Mouse (Mus musculus) 3134 (cell line): ENCODE measurements at regions not wholly inside any gene's neighbourhood (a gene's known extent, or its start where the extent isn't known, plus 50 kb on each side); places are given as distances from the start of the nearest gene placed in this dataset.

Source experiments
- DNase-seq: peaks from one replicate; pipeline ENCODE4 v3.0.0-alpha.2; 2011; ENCODE audit warnings: low spot score; ENCODE audit not compliant: insufficient read length; ENCODE audit errors: extremely low read depth

- no peak for DNase-seq
These were observed 515.8 kb downstream of the Tshz3 start for GRCm38 (mm10) chr7:37213751-37214181.

DNA sequence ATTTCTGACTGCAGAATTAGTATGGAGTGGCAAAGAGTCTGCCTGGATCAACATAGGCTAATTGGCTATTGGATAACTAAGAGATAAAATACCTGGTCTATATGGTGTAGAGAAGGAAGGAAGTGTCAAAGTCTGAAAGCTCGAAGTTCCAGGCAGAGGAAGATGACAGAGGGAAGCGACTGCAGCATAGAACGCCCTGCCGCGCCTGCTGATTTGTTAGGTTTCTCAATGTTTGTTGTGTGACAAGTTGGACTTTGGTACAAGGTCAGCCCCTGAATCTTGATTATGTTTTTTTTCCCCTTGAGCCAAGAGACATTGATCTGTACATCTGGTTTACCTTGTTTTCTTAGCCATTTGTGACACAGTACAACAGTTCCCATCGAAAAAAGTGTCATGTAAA lies 517.6 kb downstream of the Tshz3 start:
- no peak for DNase-seq

GRCm38 (mm10) chr7:37220476-37220875 lies 522.6 kb downstream of the Tshz3 start:
- DNase-seq = no peak

DNA sequence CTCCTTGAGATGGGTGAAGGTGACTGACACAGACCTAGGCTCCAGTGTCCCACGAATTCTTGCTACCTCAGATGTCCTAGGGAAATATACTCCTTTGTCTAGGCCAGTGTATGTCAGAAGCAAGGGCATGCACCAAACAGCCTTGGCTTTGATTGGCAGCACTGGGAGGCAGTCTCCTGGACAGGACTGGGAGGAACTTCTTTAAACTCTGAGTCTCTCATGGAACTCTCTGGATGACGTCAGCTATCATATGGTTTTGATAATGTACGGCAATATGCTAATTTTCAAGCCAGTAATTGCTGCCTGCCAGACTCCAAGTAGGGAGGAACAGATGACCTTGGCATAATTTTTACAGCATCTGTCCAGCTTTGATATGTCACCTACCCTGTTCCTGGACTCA lies 528.5 kb downstream of the Tshz3 start:
- no peak for DNase-seq

DNA sequence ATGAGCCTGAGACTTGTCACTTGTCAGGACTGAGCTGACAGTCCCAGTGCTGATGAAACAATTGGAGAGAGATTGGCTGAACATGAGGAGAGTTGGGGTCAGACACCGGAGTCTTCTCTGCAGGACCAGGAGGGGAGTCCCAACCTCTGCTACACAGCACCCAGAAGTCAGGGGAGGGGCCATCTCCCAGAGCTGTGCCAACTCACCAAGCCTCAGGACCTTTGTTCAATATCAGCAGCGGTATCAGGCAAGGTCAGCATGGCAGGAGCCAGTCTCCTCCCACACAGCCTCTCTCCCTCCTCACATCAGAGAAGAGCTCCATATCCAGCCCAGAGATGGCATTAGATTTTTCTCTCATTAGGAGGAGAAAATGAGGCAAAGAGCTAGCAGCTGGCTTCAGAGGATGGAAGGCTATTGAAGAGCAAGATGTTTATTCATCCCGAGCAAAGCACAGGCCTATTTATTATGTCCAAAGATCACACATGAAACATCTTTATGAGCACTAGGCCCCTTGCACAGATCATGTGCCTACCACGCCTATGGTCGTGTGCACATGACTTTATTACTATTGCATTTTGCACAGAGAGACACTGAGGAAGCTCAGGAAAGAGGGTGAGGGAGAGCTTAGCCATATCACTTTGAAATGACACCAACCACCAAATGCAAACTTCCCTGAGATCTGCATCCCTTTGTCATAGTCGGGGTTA lies 532.9 kb downstream of the Tshz3 start:
- DNase-seq = no peak

- no peak for DNase-seq
These were observed 532.6 kb downstream of the Zfp536 start for GRCm38 (mm10) chr7:37240832-37241231.

DNA sequence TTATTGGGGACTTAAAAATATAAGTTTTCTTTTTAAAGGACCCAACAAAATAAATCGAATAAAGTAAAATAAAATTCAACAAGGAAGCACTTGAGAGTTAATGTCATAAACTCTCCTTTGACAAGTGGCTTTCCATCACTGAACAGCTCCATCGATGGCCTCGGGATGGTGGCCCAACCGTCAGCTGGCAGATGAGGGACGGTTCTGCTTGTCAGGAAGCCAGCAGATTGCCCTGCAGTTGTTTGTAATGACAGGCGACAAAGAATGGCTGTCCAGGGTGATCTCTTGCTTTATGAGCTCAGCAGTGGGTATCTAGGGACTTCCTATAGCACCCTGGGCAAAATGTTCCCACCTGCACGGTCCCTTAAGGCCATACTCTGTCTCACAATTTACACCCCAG lies 531.7 kb downstream of the Zfp536 start:
- no peak for DNase-seq

- DNase-seq = no peak
These were observed 531.0 kb downstream of the Zfp536 start for GRCm38 (mm10) chr7:37242476-37242875.

DNA sequence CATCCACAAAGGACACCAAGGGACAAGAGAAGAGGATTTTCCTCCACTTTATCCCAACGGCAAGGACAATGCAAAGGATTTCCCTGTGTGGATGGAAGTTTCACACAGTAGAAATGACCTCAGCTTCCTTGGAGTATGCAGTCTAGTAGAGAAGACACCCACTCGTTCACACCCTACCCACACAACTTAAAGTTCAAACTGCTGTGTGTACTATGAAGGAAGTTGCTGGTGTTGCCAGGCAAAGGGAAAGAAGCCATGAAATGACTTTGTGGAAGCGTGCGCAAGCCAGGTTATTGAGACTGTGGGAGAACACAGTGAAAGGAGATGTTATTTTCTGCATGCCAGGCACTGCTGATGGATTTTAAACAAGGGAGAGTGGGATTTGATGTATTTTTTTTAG lies 527.3 kb downstream of the Zfp536 start:
- DNase-seq = no peak

- no peak for DNase-seq
These were observed 519.0 kb downstream of the Zfp536 start for GRCm38 (mm10) chr7:37254431-37254830.

DNA sequence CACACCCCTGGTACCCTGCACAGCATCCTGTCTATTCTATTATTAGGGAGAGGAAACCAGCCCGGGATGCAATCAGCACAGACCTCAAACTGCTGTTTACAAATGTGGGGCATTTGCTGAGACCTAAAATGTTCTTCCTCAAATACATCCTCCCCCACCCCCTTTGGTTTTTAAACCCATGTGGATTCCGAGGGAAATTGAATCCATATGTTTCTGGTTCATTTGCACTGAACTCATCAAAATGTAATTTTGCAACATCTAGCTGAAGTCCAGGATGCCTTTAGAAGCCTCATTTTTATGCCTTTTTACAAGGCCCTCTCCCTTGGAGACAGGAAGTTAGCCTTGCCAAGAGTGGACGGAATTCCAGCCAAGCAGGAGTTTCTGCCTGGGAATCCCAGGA lies 517.6 kb downstream of the Zfp536 start:
- no peak for DNase-seq

DNA sequence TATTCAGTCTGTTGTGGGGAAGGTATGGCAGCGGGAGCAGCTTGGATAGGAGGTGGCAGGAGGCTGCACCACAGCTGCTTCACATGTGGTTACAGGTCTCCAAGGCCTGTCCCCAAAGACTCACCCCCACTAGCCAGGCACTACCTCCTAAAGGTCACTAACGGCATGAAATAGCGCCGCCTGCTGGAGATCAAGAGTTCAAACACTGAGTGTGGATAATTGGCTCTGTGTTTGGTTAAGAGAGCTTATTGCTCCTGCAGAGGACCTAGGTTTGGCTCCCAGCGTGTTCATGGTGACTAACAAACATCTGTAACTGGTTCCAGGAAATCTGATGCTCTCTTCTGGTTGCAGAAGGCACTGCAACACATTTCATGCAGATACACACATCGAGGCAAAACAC lies 514.1 kb downstream of the Zfp536 start:
- DNase-seq = no peak

DNA sequence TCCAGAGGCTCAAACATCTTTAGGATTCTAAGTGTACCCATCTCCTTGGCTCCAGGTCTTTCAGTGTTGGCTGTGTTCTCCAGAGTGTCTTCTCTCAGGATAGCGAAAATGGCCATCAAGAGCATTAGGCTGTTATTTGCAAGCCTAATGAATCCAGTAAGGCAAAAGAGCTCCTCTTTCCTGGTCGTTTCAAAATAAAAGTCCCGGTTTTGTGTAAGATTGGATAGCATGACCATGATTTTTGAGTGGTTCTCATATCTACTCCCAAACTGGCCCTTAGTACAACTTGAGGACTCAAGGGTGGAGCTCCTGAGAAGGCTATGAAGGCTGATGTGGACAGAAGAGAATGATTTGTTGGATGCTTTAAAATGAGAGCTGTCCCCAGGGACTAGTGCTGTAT lies 510.6 kb downstream of the Zfp536 start:
- no peak for DNase-seq

DNA sequence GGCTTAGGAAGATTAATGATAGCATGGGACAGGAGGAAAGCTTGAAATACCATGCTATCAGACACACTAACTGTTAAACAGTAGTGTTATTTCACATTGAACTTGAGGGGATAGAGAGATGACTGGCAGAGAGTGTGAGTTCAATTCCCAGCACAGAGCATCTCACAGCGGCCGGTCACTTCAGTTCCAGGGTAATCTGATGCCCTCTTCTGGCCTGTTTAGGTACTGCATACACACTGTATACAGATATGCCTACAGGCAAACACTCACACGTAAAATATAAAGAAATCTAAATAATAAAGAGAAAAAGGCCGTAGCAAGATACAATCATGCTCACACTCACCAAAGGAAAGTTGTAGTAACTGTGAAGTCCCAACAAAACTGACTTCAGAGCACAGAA lies 506.0 kb downstream of the Zfp536 start:
- no peak for DNase-seq

DNA sequence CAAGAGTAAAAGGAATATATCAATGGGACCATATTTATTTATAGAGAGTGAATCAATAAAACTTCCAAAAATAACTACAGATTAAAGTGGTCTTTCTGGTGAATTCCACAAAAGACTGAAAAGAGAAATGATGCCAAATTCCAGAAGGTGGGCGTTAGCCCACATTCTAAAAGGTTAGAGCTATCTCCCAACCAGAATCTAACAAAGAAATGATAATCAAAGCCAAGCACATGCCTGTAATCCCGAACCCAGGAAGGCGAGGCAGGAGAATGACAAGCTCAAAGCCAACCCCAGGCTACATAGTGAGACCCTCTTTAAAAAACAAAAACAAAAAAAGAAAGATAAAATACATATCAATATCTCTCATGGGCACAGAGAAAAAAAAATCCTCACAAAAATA lies 502.6 kb downstream of the Zfp536 start:
- no peak for DNase-seq

DNA sequence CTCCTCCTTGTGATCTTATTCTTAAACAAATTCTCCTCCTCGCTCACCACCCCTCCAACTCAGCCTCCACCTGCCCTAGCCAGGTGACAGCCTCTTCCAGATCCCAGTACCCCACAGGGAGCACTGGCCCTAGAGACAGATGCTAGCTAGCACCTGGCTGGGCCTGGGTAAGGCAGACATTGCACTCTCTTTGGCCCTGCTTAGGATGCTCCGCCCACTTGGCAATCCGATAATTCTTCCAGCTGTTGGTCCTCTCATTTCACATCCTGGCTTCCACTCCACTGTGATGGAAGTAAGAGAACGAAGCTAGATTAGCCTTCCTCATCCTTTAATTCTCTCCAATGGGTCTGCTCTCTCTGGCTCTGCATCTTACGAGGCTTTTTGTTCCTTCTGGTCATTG lies 483.4 kb downstream of the Zfp536 start:
- no peak for DNase-seq

DNA sequence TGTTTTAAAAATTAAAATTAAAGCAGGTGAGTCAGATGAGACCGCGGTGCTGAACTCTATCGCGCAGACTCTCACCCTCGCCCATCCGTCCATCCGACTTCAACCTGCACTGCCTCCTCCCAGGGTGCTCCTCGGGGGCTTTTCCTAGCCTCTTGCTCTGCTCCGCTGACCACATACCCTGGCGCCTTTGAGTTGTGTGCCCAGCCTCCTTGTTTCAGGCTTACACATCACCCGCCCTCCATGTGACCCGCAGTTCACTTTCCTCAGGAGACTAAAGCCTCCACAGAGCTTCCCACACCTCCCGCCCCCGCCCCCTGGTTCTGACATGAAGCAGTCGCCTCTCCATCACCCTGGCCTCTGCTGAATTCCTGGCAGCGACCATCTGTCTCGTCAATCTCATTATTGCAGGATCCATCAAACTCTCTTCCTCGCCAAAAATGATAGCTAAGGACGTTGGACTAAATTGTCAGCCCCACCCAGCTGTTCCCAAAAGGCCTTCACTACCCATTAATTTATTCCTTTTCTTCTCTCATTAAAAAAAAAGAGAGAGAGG lies 482.9 kb downstream of the Zfp536 start:
- no peak for DNase-seq

DNA sequence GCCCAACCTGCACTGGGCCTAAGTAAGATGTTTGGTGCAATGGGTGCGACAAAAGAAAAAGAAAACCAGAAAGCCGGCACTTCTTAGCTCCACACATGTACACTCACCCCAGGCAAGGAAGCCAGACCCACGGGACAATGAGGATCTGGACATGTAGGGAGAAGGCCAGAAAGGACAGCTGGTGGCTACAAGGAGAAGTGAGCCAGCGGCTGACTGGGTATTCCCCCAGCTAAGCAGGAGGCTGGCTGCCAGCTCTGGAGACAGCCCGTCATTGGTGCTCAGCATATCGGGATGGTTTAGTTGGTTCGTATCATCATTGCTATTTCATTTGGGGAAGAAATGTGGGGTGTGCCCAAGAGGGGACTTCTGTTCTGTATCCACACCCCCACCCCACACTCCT lies 481.7 kb downstream of the Zfp536 start:
- no peak for DNase-seq

DNA sequence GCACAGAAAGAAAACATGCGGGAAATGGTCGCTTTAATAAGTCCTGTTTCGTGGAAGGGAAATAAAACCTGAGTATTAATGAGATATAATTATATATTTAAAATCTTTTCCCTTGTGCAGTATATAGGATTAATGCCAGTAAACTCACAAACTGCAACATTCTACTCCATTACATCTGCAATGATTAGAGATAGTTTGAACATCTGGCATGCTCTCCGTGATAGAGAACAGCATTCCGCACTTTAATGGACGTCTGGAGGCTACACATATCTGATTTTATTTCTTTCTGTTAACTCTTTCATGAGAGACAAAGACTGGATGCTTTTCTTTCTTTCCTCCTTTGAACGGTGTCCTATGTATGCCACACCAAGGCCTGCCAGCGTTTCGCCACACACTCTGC lies 480.9 kb downstream of the Zfp536 start:
- DNase-seq = no peak

DNA sequence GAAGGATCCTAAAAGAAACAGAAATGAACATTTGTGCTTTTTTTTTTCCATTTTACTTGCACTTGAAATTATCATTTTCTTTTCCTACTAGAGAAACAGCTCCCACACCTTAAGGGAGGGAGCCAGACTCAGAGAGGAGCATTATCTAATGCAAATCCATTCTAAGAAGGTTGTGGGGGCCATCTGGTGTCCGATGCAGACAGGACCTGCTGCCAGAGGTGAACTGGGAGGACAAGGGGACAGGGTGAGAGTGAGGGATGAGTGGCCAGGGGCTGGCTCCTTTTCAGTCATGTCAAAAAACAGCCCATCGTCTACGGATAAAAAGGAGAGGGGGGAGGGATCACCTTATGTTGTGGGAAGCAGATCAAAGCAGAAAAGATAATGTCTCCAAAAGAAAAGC lies 474.6 kb downstream of the Zfp536 start:
- no peak for DNase-seq

DNA sequence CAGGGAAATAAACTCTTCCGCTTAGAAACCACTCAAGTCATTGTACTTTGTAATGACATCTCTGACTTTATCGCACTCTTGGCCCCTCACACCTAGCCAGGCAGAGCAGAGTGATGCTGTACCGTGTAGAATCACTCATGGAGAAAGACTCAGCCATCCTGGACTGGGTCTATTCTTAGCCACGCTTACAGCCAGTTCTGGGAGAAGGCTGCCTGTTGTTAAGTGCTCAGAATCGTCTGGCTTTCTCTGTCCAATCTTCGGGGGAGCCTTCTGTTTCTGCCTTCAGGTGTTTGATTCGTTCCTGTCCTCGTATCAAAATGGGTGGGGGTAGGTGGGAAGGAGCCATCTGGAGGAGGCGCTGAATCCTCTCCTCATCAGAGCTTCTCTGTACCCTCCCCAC lies 468.0 kb downstream of the Zfp536 start:
- DNase-seq = no peak

DNA sequence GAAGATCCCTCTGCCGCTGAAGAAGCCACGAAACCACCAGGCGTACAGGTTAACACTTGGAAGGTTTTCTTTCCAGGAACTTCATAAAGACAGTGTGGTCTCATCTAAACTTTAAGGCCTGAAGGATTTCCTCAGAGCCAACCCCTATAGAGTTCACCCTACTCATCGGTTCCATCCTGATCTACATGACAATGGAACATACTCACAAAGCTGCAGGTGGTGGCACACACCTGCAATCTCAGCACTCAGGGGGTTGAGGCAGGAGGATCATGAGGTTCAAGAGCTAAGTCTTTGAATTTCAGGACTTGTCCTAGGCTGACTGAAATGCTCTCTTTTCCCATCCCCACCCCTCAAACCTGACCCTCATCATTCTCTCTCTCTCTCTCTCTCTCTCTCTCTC lies 466.2 kb downstream of the Zfp536 start:
- DNase-seq = no peak

- no peak for DNase-seq
These were observed 448.8 kb downstream of the Zfp536 start for GRCm38 (mm10) chr7:37324653-37325052.
